Mouse (Mus musculus) ES-Bruce4 (cell line): ENCODE measurements around the gene Zfp28.
A peak's percentile ranks its signal among the peaks of the same experiment; 100 is the strongest.

Experiments
- CTCF ChIP-seq: IDR thresholded peaks from one replicate; pipeline ENCODE4 v1.8.1; 2011; ENCODE audit warnings: low read depth, low read length
- EP300 ChIP-seq: IDR thresholded peaks from 2 replicates; pipeline ENCODE4 v1.6.1; 2011; ENCODE audit warnings: low read depth, low read length; ENCODE audit not compliant: insufficient read depth
- POLR2A ChIP-seq: IDR thresholded peaks from one replicate; pipeline ENCODE4 v1.8.1; 2011; ENCODE audit warnings: low read length; ENCODE audit not compliant: insufficient read depth

DNA sequence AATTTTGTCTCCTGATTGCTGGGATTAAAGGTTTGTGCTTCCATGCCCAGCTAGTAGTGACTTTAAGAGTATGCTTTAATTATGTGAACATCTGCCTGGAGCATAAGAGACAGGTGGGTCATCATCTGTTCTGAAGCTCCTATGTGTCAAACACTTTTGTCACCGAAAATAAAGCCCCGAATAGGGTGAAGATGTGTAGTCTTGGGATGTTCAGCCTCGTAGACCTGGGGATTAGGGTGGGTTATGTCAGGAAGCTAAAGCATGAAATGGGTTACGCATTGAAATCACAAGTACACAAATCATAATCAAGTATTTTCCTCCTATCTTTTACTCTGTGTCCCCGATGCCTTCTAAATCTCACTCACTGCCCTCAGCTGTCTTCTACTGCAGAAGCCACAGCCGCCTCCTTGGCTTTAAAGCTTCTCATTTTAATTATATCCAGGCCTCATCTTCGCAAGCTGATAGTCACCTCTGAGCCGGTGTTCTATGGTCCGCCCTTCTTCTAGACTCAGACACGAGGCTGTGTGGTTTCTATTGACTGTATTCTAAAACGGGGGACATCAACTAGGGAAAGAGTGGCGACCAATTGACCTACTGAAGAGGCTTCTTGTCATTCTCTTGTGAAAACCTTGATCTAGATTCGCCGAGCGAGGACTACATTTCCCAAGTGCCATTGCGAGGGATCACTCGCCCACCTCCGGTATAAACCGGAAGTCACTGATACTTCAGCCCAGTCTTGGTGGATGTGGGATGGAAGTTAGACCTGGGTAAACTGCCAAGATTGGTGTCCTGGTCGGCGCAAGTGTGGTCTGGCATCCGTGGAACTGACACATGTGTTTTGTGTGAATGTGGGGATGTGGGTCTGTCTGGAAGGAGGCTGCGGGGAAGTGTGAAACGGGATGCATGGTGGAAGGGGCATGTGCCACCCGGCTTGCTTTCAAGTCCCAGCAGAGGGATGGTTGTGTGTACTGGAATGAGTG is 15.2 kb downstream of the Zfp28 start, which contains the start of gene Smim17:
- peak; percentile 53 for TF ChIP-seq POLR2A
- no peak for TF ChIP-seq CTCF
- TF ChIP-seq EP300, result no peak
